ENCODE assay signal across 19 mouse cellular contexts in genomic region chr11:66522376-66522775, GRCm38 (mm10). TPM values are rescaled to one million over a fixed set of nuclear protein-coding genes. Genes with fewer than 3 reads are reported as not detected.
DNase-seq lines count a peak whose midpoint lies in the region; ATAC-seq lines count a peak whose summit lies in the region.
"Had no signal": no experiment of that assay in that cellular context is flagged by ENCODE, and none has a peak within 500 bp of the region (broad histone marks: within the 10 kb centered on the region; RNA-seq: fewer than 3 reads in every experiment).

No protein-coding gene starts in this region.

- H3K4me1 ChIP-seq in neural tube, embryonic 15.5 days = peaks cover 35% of the 10 kb centered on the region

- DNase-seq in frontal cortex, postnatal 36 days (ENCODE audit: low spot score in 2 of 2) = no peak
- peak; percentile 11 to 36 for DNase-seq in left cerebral cortex, postnatal 14 days (ENCODE audit: low spot score in 2 of 2)
- no peak for DNase-seq in left cerebral cortex, postnatal 4 days
- DNase-seq in layer of hippocampus, adult 9-11 months = peak; percentile 69
- no peak for DNase-seq in yolk sac, embryonic 10.5 days (ENCODE audit: low spot score)
- DNase-seq: adrenal gland, postnatal 14 days; B cell, adult 2 months; cerebellum, adult 2 months; lung, embryonic 14.5 days; retina, postnatal 1 day; thymus, adult 2 months had no signal

- H3K4me2 ChIP-seq in neural tube, embryonic 15.5 days = peak overlapping the region; percentile 90
- H3K4me2 ChIP-seq: heart, embryonic 12.5 days; lung, embryonic 14.5 days had no signal

- no peaks in the 10 kb centered on the region for H3K9me3 ChIP-seq in neural tube, embryonic 15.5 days (replicated peaks)
- H3K9me3 ChIP-seq: embryonic facial prominence, embryonic 10.5 days; heart, embryonic 12.5 days had no signal

- 69% methylated on average over 4 of the region's 4 CpGs for WGBS in neural tube, embryonic 15.5 days

- H3K9ac ChIP-seq in neural tube, embryonic 15.5 days (replicated peaks) = 0 out of 2 replicates have a peak overlapping the region, but pooled peaks have one; percentile 24
- H3K9ac ChIP-seq: heart, embryonic 12.5 days; lung, embryonic 14.5 days had no signal

- ATAC-seq in frontal cortex, adult (ENCODE audit: low TSS enrichment) = peak; percentile 42
- ATAC-seq in neural tube, embryonic 15.5 days (ENCODE audit: low FRiP score) = no peak
- ATAC-seq: intestine, embryonic 16.5 days had no signal

- intact Hi-C loops in left cerebral cortex, postnatal 14 days (cut with DNase I) = loop anchor here (10.0 kb wide), 1 partner anchor 698 kb away; no protein-coding TSS in a partner anchor
- intact Hi-C loops in left cerebral cortex, postnatal 4 days (cut with DNase I) = loop anchor here (5.0 to 10.0 kb wide), 2 partner anchors 322 to 400 kb away; no protein-coding TSS in a partner anchor

- no peak overlapping the region for H3K27ac ChIP-seq in neural tube, embryonic 15.5 days (replicated peaks)
- H3K27ac ChIP-seq: embryonic facial prominence, embryonic 10.5 days; macrophage had no signal

- no peaks in the 10 kb centered on the region for H3K36me3 ChIP-seq in neural tube, embryonic 15.5 days
- H3K36me3 ChIP-seq: embryonic facial prominence, embryonic 10.5 days; heart, embryonic 12.5 days had no signal

- peak overlapping the region; percentile 76 for H3K4me3 ChIP-seq in neural tube, embryonic 15.5 days (replicated peaks)
- H3K4me3 ChIP-seq: embryonic facial prominence, embryonic 10.5 days; heart, embryonic 12.5 days had no signal

- H3K27me3 ChIP-seq in neural tube, embryonic 15.5 days (replicated peaks) = peaks cover 19% of the 10 kb centered on the region

RNA-seq across cellular contexts. Expression of gene Shisa6, which starts 3.4 kb away (rescaled TPM):
- 10 to 100 TPM; 27.7 to 30.0 TPM for total RNA-seq in left cerebral cortex, postnatal 14 days (2021)
- 10 to 100 TPM; 53.7 to 74.9 TPM for total RNA-seq in left cerebral cortex, postnatal 4 days (2021)
- 8.0 and 8.7 TPM in 2 replicates for polyA plus RNA-seq in neural tube, embryonic 15.5 days (2015; fragmentation: Nextera tagmentation; extraction: Ambion mirVana)
- total RNA-seq: liver, adult 2 months had no signal
- polyA plus RNA-seq: liver, adult 2 months; macrophage; small intestine, adult 2 months had no signal

Comparison
In these comparisons a context has a peak if more than half of its experiments do, and no peak if none do; other contexts are left out.
1. DNase-seq: peak in left cerebral cortex, postnatal 14 days (2 of 2) and layer of hippocampus, adult 9-11 months (single experiment); none in frontal cortex, postnatal 36 days (0 of 2), left cerebral cortex, postnatal 4 days (single experiment) and yolk sac, embryonic 10.5 days (single experiment).